Mouse (Mus musculus) embryonic fibroblast, embryonic 13.5 days (primary cell): ENCODE measurements at regions not wholly inside any gene's neighbourhood (a gene's known extent, or its start where the extent isn't known, plus 50 kb on each side); places are given as distances from the start of the nearest gene placed in this dataset.

ENCODE experiments used
- CTCF ChIP-seq: IDR thresholded peaks from 2 replicates; pipeline ENCODE4 v1.5.1; 2011; ENCODE audit warnings: mild to moderate bottlenecking, control low read depth, low read length, moderate library complexity, borderline replicate concordance; ENCODE audit not compliant: insufficient read depth
- POLR2A ChIP-seq: IDR thresholded peaks from 2 replicates; pipeline ENCODE4 v1.6.1; 2011; ENCODE audit warnings: low read depth, mild to moderate bottlenecking, control low read depth, low read length, moderate library complexity

DNA sequence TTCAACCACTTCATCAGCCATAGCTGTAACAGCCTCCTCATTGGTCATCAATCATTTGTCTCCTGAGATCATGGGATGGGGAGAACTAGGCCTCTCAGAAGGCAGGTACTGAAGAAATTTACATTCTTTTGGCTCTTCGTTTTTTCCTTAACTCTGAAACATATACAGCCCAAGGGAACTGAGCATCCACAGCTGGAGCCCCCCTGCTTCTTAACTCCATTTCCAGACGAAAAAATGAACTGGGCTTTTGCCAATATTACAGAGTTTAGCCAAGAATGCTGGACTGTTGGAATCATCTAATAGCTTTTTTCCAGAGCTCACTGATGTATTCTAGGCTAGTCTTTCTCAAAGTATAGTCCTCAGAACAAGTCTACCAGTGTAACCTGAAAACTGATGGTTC is 57.3 kb upstream of the Tmem164 start:
- TF ChIP-seq CTCF, result no peak
- no peak for TF ChIP-seq POLR2A
